Mouse (Mus musculus) hindbrain, postnatal 0 days (tissue): ENCODE data around the gene Adipoq. TPM values are rescaled to one million over a fixed set of nuclear protein-coding genes. Genes with fewer than 3 reads are reported as not detected.

Source experiments
- ATAC-seq: fragments of 200-750 bp; cut with Nextera tagmentation; 2 replicates; pipeline ENCODE4 v1.8.0; 2017; ENCODE audit warnings: mild to moderate bottlenecking, moderate TSS enrichment, moderate library complexity
- DNase-seq: peaks from one replicate; pipeline ENCODE4 v3.0.0-alpha.2; 2015; ENCODE audit warnings: low spot score
- H3K27ac ChIP-seq: fragments of 300-500 bp; sonication (generic); 2 replicates; pipeline ENCODE4 v1.5.1; 2014; ENCODE audit warnings: mild to moderate bottlenecking
- H3K27me3 ChIP-seq: fragments of 300-500 bp; sonication (generic); 2 replicates; pipeline ENCODE4 v1.6.1; 2014; ENCODE audit warnings: low read length, mixed read lengths; ENCODE audit not compliant: insufficient read depth
- H3K36me3 ChIP-seq: fragments of 300-500 bp; sonication (generic); 2 replicates; pipeline ENCODE4 v1.6.1; 2014; ENCODE audit warnings: low read length, mixed read lengths; ENCODE audit not compliant: insufficient read depth
- H3K4me1 ChIP-seq: fragments of 300-500 bp; sonication (generic); 2 replicates; pipeline ENCODE4 v1.6.1; 2014; ENCODE audit warnings: antibody characterized with exemption, low read length, mixed read lengths; ENCODE audit not compliant: insufficient read depth
- H3K4me2 ChIP-seq: fragments of 300-500 bp; sonication (generic); 2 replicates; pipeline ENCODE4 v1.6.1; 2014; ENCODE audit warnings: low read depth, mild to moderate bottlenecking, low read length, moderate library complexity, mixed read lengths
- H3K4me3 ChIP-seq: fragments of 300-500 bp; sonication (generic); 2 replicates; pipeline ENCODE4 v1.5.1; 2014; ENCODE audit warnings: low read length
- H3K9ac ChIP-seq: fragments of 300-500 bp; sonication (generic); replicated peaks from 2 replicates; pipeline ENCODE4 v1.6.1; 2014; ENCODE audit warnings: mild to moderate bottlenecking, low read length, moderate library complexity, mixed read lengths
- H3K9me3 ChIP-seq: fragments of 300-500 bp; sonication (generic); 2 replicates; pipeline ENCODE4 v1.6.1; 2016; ENCODE audit warnings: low read length, mixed read lengths
- CTCF ChIP-seq: IDR thresholded peaks from 2 replicates; pipeline ENCODE4 v1.5.1; 2016; ENCODE audit warnings: antibody characterized with exemption, control low read depth, low read depth
- WGBS: fragments of 180-500 bp; shearing (Covaris S2); extraction: QIAGEN DNeasy Blood & Tissue Kit; methylation state at CpG from one replicate; pipeline ENCODE4 v1.1.7; 2014; 5-methylcytosine and 5-hydroxymethylcytosine counted together
- polyA plus RNA-seq: library from polyadenylated mRNA; unstranded; fragments of >200 nt; fragmentation: Nextera tagmentation; extraction: Ambion mirVana; gene quantifications from 2 replicates; pipeline ENCODE4 v1.2.1, GENCODE M21; 2015
- total RNA-seq: library from RNA; depleted of rRNA; stranded (reverse); fragments of >200 nt; gene quantifications from 2 replicates; pipeline ENCODE4 v1.2.3, GENCODE M21; 2014

The Adipoq gene
- total and polyA plus RNA-seq, 2 experiments from 2014 or later = not detected

DNA sequence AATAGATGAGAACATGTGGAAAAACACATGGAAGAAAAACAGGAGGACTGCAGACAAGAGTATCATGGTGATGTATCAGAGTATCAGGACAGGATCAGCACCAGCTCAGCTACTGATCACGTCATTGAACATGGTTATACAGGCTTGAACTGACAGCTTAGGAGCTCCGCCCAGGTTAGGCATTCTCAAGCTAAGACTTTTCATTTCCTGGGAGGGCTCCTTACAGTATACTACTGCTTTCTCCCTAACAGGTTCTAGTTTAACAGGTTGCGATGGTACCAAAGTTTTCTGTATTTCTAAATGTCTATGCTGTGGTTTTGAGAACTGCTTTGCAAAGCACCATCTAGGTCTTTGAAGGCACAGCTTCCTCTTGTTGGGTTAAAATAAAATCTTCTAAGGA is 35.2 kb downstream of the Adipoq start:
- Histone ChIP-seq H3K4me2 (no peak overlapping the region), H3K27ac (no peak overlapping the region), H3K4me3 (no peak overlapping the region), H3K4me1 (no peaks in the 10 kb centered on the region), H3K27me3 (no peaks in the 10 kb centered on the region), H3K9ac (no peak overlapping the region), H3K9me3 (no peaks in the 10 kb centered on the region), H3K36me3 (no peaks in the 10 kb centered on the region)
- no peak for ATAC-seq
- 83% methylated on average over 3 of the region's 3 CpGs for WGBS
- DNase-seq = no peak
- TF ChIP-seq CTCF = no peak

DNA sequence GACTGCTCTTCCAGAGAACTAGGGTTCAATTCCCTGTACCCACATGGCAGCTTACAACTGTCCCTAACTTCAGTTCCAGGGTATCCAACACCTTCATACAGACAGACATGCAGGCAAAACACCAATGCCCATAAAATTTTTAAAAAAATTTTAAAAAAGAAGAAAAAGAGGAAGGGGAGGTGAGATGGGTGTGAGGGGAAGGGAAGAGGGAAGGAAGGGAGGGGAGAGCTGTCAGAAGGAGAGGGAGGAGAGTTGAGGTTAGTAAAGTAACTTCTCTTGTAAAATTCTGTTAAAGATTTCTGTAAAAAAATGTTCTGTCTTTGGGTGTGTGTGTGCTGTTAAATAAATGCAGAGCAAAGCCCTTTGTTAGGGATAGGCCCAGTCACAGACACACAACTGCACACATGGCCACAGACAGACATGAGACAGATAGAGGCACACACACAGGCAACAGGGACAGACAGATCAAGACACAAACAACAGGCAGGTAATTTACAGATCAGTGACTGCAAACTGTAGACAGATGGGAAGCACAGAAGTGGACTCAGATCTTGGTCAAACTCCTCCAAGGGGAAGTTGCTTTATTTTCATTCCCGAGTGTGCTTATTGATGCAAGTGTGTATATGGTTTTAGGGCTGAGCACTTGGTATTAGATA is 35.7 kb downstream of the Adipoq start:
- Histone ChIP-seq H3K4me3 (no peak overlapping the region), H3K27me3 (no peaks in the 10 kb centered on the region), H3K9me3 (no peaks in the 10 kb centered on the region), H3K27ac (no peak overlapping the region), H3K36me3 (no peaks in the 10 kb centered on the region), H3K9ac (no peak overlapping the region), H3K4me1 (no peaks in the 10 kb centered on the region), H3K4me2 (no peak overlapping the region)
- TF ChIP-seq CTCF = no peak
- DNase-seq = no peak
- 72% methylated on average over 1 of the region's 1 CpGs for WGBS
- ATAC-seq = no peak

DNA sequence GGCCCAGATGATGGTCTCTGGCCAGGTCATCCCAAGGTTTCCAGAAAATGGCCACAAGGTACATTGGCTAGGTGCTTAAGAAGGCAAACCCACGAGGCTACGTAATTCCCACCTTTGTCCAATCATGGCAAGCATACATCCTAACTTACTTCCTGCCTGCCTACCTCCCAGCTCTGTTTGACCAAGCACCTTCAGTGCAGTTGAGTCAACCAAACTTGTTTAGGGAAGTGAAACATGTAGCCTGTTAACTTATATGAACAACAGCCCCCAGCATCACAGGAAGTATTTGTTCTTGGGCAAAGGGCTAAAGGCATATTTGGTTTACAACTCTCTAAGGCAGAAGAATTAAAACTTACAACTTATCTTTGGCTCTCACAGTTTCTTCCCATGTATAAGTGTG is 39.5 kb downstream of the Adipoq start:
- no peaks in the 10 kb centered on the region for H3K9me3 ChIP-seq
- no peak overlapping the region for H3K4me3 ChIP-seq
- no peak overlapping the region for H3K9ac ChIP-seq
- TF ChIP-seq CTCF = no peak
- DNase-seq = no peak
- no peaks in the 10 kb centered on the region for H3K4me1 ChIP-seq
- ATAC-seq = no peak
- WGBS = 90% methylated on average over 2 of the region's 2 CpGs
- no peaks in the 10 kb centered on the region for H3K36me3 ChIP-seq
- H3K4me2 ChIP-seq = no peak overlapping the region
- H3K27ac ChIP-seq = no peak overlapping the region
- no peaks in the 10 kb centered on the region for H3K27me3 ChIP-seq

DNA sequence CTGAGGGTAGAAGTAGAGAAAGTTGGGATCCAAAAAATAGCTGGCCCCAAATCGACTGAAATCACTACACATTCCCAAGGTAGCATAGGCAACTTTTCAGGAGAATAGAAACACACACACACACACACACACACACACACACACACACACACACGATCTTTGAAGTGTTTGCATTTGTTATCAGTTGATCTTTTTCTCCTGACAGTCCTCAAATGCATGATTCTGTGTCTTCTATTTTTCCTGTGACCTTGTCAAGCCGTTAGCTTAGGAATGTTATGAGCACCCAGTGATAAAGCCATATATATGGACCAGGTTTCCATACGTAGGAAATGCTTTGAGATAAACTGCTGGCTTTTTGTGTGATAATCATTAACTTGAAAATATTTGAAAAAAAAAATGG is 40.1 kb downstream of the Adipoq start:
- Histone ChIP-seq H3K27ac (no peak overlapping the region), H3K4me3 (no peak overlapping the region), H3K4me1 (no peaks in the 10 kb centered on the region), H3K27me3 (no peaks in the 10 kb centered on the region), H3K9me3 (no peaks in the 10 kb centered on the region), H3K4me2 (no peak overlapping the region), H3K9ac (no peak overlapping the region), H3K36me3 (no peaks in the 10 kb centered on the region)
- no peak for TF ChIP-seq CTCF
- DNase-seq (no peak), ATAC-seq (no peak)
- 80% methylated on average over 4 of the region's 4 CpGs for WGBS

DNA sequence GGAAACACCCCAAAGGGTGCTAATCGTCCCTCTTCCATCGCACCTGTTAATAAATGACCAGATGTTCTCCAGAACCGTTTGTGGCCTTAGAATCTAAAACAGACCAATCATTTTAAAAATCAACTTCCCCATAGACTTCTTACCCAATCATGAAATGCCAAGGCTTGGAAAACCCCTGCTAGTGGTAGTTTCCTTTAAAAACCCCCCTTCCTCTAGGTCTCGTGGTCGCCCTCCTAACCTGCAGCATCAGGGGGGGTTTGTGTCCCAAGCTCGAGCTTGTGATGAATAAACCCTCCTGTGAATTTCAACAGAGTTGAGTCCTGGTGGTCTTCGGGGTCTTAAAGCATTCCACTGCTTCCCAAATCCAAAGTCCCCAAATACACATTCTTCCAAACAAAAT is 41.6 kb downstream of the Adipoq start:
- no peak for TF ChIP-seq CTCF
- no peaks in the 10 kb centered on the region for H3K27me3 ChIP-seq
- H3K27ac ChIP-seq = no peak overlapping the region
- H3K36me3 ChIP-seq = no peaks in the 10 kb centered on the region
- no peaks in the 10 kb centered on the region for H3K4me1 ChIP-seq
- WGBS = 83% methylated on average over 7 of the region's 7 CpGs
- no peak for DNase-seq
- no peak overlapping the region for H3K4me3 ChIP-seq
- H3K9ac ChIP-seq = no peak overlapping the region
- H3K9me3 ChIP-seq = no peaks in the 10 kb centered on the region
- no peak for ATAC-seq
- H3K4me2 ChIP-seq = no peak overlapping the region

DNA sequence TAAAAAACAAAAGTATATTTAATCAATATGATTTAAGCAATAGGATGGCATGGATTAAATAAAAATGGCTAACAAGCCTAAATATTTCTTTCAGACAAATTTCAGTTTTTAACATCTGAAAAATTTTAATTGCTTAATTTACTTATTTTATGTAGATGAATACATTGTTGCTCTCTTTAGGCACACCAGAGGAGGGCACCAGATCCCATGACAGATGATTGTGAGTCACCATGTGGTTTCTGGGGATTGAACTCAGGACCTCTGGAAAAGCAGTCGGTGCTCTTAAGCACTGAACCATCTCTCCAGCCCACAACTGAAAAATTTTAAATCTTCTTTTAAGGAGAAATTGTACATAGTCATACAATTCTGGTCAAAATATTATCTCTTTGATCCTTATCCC is 43.3 kb downstream of the Adipoq start:
- TF ChIP-seq CTCF = no peak
- no peak for ATAC-seq
- no peak overlapping the region for H3K27ac ChIP-seq

DNA sequence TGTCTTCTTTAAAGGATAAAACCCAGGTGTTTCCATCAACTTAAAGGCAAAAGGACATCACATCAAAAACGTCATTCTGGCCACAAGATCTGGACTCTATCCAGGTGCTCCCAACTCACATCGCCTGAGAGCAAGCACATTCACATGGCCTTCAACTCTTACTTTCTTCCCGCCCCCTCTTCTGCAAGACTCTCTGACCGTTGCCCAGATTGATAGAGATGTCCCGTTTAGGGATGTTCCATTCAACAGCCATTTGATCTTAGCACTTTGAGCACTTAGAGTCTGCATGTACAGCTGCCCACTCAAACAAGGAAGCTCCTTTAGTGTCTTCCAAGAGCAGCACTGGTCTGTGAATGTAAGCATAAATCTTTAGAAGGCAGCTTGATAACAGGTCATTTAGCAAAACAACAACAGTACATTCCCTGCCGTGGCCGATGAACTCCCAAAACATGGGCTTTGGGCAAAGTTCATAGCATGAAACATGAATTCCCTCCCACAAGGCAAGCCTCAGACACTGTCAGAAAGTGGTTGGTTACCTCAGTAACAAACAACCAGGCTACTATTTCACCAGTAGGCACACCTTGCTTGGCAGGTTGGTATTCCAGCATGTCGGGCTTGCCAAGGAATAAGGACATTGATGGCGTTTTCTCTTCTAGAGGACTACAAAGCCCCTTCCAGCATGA is 45.4 kb downstream of the Adipoq start:
- WGBS = 76% methylated on average over 9 of the region's 9 CpGs
- Histone ChIP-seq H3K4me2 (no peak overlapping the region), H3K4me3 (no peak overlapping the region), H3K36me3 (no peaks in the 10 kb centered on the region), H3K9ac (no peak overlapping the region), H3K4me1 (no peaks in the 10 kb centered on the region), H3K27ac (no peak overlapping the region), H3K9me3 (no peaks in the 10 kb centered on the region), H3K27me3 (no peaks in the 10 kb centered on the region)
- DNase-seq = no peak
- no peak for TF ChIP-seq CTCF
- no peak for ATAC-seq

More for the DNA sequence above, 43.3 kb downstream of the Adipoq start:
- Histone ChIP-seq H3K4me2 (no peak overlapping the region), H3K4me3 (no peak overlapping the region), H3K27me3 (no peaks in the 10 kb centered on the region), H3K4me1 (no peaks in the 10 kb centered on the region), H3K9ac (no peak overlapping the region), H3K9me3 (no peaks in the 10 kb centered on the region), H3K36me3 (no peaks in the 10 kb centered on the region)
- 79% methylated on average over 1 of the region's 1 CpGs for WGBS
- no peak for DNase-seq
